Mouse (Mus musculus) heart, postnatal 25 days (tissue): ENCODE data around the gene Gpatch2l. TPM values are rescaled to one million over a fixed set of nuclear protein-coding genes. Genes with fewer than 3 reads are reported as not detected.

ENCODE experiments used
- DNase-seq: peaks from one replicate; pipeline ENCODE4 v3.0.0; 2022; ENCODE audit warnings: low spot score
- intact Hi-C: fragments of 180-260 bp; cut with DNase I; formaldehyde crosslinking; loops from one replicate; pipeline ENCODE4 v1.15.1; 2025
- total RNA-seq, 2 experiments: library from RNA; stranded (reverse); gene quantifications; 2 replicates each; pipeline ENCODE4 v1.2.3; 2021

Gene Gpatch2l
- 10 to 100 TPM; 12.6 to 13.8 TPM for total RNA-seq

- intact Hi-C loops: no loop called here
- DNase-seq: peak; percentile 96
These were observed at the start of gene Gpatch2l for GRCm38 (mm10) chr12:86241604-86242536. TSS of gene Gpatch2l (plus strand) at chr12:86241858.

GRCm38 (mm10) chr12:86192036-86192449 lies 49.6 kb upstream of the Gpatch2l start:
- no peak for DNase-seq
- intact Hi-C loops: no loop called here

DNA sequence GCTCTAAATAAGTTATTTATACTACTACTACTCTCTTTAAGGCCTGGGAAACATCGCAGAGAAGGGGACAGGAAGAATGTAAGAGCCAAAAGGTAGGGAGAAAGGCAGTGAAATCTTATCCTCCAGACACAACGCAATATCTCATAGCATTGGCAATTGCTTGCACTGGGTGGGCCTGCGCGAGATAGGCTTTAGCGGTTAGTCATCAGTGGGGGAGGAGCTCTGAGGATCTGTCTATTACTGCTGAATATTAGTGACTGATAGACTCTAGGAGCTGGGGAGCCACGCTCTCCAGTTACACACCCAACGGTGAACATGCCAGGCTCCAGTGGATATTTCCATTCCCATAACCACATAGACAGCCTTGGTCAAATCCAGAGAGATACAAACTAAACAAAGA lies 44.7 kb upstream of the Gpatch2l start:
- intact Hi-C loops: no loop called here
- no peak for DNase-seq

DNA sequence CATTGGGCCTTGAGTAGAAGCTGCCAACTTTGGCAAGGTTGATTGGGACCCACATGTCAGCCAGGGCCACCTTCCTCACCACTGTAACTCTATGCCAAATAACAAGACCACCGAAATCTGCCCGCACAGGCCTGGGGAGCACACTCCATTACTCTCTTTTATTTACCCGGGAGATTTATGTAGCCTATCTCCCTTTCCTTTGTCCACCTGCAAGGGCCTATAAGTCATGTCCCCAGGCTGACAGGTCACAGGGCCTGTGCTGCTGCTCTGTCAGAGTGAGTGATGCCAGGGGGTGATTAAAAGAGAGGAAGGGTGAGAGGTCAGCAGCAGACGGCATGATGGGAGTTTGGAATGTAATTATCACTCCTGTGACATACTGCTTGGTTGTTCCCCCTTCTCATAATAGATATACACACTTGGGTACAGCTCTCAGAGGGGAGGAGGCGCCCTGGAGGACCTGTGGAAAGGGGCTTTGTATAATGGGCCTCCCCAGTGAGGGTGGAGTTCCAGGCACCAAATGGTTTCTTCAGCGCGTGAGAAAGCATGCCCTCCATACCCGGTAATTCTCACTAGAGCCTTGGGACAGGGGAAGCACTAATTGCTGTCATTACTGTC lies 38.1 kb upstream of the Gpatch2l start:
- DNase-seq: no peak
- intact Hi-C loops: no loop called here

GRCm38 (mm10) chr12:86211099-86211520 lies 30.5 kb upstream of the Gpatch2l start:
- no peak for DNase-seq
- intact Hi-C loops: no loop called here

DNA sequence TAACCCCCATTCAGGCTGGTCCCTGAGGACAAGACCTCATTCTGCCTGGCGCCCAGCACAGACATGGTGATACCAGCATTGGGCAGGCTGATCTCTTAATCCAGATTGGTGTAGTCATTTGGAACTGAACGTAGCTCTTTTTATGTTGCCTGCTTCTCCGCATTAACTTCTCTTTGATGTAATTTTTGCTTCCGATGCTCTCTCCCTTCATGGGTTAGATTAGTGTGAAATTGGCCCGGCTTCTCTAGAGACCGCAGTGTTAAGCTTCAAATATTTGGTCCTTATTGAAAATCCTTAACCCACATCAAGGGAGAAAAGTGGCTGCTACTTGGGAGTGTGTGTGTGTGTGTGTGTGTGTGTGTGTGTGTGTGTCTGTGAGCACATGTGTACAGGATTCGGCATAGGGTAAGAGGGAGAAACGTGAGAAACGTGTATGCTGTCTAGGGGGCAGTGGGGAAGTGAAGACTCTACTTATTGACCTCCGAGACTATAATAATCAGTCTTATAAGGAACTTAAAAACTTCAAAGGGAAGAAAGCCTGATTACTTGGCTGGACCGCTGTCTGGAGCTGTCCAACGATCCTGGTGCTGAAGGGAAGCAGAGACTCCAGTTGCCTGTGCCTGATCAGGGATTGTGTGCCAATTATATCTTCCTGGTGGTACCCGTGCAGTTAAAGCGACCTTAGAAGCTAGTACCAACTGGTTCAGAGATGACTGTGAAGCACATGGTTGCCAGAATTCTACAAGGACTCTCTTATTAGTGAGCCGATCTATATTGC lies 28.8 kb upstream of the Gpatch2l start:
- intact Hi-C loops: no loop called here
- DNase-seq: no peak

- no peak for DNase-seq
- intact Hi-C loops: no loop called here
These were observed 27.5 kb upstream of the Gpatch2l start for GRCm38 (mm10) chr12:86214201-86214600.

DNA sequence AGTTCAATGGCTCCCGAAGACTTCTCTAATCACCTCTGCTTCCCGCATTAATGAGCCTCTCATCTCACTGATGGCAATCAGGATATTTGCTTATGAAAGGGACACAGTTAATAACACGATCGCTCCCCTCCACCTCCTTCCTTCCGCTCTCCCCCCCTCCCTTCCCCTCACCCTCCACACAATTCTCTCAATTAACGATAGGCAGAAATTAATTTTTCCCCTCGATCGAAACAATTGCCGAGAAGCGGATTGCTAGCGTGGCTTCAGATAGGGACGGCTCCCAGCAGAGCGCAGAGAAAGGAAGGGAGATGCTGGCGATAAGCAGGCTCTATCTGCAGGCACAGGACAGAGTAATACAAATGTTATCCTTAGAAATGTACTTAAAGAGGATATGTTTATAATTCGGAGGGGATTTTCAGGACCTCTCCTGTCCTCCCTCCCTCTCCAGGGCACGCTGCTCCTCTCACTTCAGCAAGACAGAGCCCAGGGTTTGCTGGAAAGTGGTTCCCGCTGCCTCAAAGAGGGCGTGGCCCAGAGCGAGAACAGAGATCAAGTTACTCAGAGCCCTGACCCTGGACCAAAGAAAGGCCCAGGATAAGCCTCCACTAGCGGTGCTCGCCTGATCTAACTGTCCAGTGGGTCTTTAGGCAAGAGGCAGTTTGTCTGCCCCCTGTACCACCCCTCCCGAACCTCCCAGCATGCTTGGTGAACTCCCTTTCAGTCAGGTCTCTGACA lies 24.8 kb upstream of the Gpatch2l start:
- intact Hi-C loops: no loop called here
- DNase-seq: no peak

- DNase-seq: no peak
These were observed 21.2 kb upstream of the Gpatch2l start for GRCm38 (mm10) chr12:86220200-86221021.

DNA sequence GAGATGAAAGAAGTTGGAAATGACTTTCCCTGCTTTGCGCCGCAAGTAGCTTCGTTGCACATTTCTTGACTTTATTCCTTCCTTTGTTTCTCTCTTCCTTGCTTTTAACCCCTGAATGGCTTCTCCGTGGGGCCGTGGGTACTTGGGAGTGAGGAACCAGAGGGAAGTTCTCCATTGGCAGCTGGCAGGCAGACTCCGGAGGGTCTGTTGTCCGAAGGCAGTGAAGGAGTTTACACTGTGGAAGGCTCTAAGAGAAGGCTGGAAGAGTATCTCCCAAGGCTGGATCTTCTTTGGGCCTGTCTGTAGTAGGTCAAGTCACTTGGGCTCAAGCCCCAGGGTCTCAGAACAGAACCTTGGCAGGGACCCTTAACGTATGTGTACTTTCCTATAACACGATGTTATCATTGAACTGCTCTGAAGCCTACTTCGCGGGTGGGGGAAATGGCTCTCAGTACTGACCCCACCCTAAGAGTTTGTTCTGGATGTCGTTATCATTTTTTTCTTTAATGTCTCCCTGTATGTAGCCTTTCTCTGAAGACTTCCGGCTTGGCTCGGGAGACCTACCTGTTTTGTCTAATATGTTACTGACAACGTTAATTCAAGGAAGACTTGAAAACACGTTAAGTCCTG lies 20.5 kb upstream of the Gpatch2l start:
- DNase-seq: no peak
- intact Hi-C loops: no loop called here

More at GRCm38 (mm10) chr12:86220200-86221021, 21.2 kb upstream of the Gpatch2l start:
- intact Hi-C loops: no loop called here

DNA sequence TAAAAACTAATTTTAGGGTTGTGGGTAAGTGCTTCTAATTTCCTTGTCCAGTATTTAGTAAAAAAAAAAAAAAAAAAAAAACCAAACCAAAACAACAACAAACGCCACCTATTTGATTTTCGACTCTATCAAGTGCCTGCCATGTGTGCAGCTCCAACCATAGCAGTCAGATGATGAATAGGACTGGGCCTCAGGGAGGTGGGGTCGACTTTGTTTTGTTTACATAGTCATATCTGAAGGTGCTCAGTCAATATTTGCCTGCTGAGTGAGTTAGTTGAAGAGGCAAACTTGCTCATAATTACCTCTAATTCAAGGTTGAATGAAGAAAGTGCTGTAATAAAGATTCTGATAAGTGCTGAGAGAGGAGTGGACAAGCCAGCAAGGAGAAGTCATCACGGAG lies 7.4 kb upstream of the Gpatch2l start:
- intact Hi-C loops: no loop called here
- DNase-seq: no peak

- intact Hi-C loops: no loop called here
These were observed 2.9 kb upstream of the Gpatch2l start for GRCm38 (mm10) chr12:86238736-86239135.

DNA sequence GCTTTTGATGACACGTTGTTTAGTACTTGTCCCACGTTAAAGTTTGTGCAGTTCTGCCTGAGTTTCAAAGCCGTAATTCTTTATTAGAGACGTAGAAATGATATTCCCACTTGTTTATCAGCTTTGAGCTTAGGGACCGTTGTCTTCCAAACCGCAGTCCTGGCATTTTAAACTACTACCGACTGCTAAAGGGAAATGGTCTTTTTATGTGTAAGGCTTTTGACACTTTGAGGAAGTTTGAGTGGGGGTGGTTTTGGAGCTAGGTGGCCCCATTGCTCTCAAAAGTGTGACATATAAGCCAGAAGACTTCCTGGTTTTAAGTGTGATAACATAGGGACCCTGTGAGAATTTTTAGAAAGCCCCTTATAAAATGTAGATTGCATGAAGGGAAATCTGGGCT lies 905 bp downstream of the Gpatch2l start:
- intact Hi-C loops: no loop called here
- DNase-seq: no peak

More at GRCm38 (mm10) chr12:86238736-86239135, 2.9 kb upstream of the Gpatch2l start:
- DNase-seq: no peak

DNA sequence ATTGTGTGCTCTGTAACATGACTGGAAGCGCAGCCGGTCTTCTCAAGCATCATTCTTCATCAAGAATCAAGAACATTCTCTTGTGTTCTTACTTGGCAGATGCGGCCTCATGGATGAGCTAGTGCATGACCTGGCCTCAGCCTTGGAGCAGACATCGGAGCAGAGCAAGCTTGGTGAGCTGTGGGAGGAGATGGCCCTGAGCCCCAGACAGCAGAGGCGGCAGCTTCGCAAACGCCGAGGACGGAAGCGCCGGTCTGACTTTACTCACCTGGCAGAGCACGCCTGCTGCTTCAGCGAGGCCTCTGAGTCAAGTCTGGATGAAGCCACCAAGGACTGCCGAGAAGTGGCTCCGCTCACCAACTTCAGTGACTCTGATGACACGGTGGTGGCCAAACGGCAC lies 2.3 kb downstream of the Gpatch2l start:
- DNase-seq: no peak
- intact Hi-C loops: no loop called here

GRCm38 (mm10) chr12:86250183-86250582 lies 8.5 kb downstream of the Gpatch2l start:
- intact Hi-C loops: no loop called here
- no peak for DNase-seq

GRCm38 (mm10) chr12:86254910-86255309 lies 13.3 kb downstream of the Gpatch2l start:
- intact Hi-C loops: no loop called here
- DNase-seq: no peak

DNA sequence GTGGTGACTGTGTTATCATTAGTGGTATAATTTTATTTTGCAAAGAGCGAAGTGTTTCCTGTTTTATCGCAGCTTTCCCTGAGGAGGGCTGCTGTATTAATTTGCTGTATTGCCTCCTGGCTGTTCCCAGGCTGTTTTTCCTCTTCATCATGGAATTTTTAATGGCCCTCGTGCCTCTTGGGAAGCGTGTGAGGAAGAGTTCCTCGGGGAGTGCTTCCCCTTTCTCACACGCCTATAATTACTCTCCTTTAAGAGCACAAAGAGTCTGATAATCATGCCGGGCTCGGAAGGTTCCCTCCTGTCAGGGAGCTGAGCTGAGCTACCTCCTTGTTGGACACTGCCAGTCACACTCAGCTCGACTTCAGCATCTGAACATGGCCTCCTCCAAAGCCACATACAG lies 30.0 kb downstream of the Gpatch2l start:
- no peak for DNase-seq
- intact Hi-C loops: loop anchor here (10.0 kb wide), 1 partner anchor 343 kb away; no protein-coding TSS in a partner anchor

GRCm38 (mm10) chr12:86274246-86274645 lies 32.6 kb downstream of the Gpatch2l start:
- DNase-seq: no peak
- intact Hi-C loops: loop anchor here (10.0 kb wide), 1 partner anchor 341 kb away; no protein-coding TSS in a partner anchor
